Mouse (Mus musculus): Measurements from ENCODE around the gene Gm44503. TPM values are rescaled to one million over a fixed set of nuclear protein-coding genes. Genes with fewer than 3 reads are reported as not detected.

The Gm44503 gene
- polyA plus RNA-seq, 1 experiment from 2014 or later = not detected

DNA sequence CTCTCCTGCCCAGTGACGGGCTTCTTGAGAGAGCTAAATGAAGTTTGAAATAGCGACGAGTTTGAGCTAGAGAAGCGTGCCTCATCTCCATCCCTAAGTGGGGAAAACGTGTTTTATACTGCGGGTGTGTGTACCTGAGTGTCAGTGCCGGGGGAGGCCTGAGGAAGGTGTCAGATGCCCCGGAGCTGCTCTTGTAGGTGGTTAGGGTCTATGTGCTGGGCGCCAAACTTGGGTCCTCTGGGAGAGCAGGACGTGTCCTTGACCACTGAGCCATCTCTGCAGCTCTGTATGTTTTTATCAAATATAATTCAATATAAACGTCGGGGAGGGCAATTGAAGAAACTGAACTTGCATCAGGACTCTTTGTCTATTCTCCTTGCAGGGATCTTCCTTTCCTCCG, 14.4 kb upstream of the Gm44503 start:
- no peaks in the 10 kb centered on the region for H3K27me3 ChIP-seq
- peaks cover 34% of the 10 kb centered on the region for H3K36me3 ChIP-seq (replicated peaks)
- H3K9ac ChIP-seq = no peak overlapping the region
- no peaks in the 10 kb centered on the region for H3K4me1 ChIP-seq
- H3K4me2 ChIP-seq = no peak overlapping the region
- H3K9me3 ChIP-seq = peaks cover 7% of the 10 kb centered on the region
- no peak for ATAC-seq (ENCODE audit: low FRiP score)
- no peak overlapping the region for H3K4me3 ChIP-seq (replicated peaks)
- 94% methylated on average over 13 of the region's 13 CpGs for WGBS
- no peak overlapping the region for H3K27ac ChIP-seq

GRCm38 (mm10) chr9:72947010-72947409, 11.6 kb upstream of the Gm44503 start:
- ATAC-seq (ENCODE audit: low FRiP score) = no peak
- peaks cover 7% of the 10 kb centered on the region for H3K9me3 ChIP-seq
- H3K4me3 ChIP-seq (replicated peaks) = no peak overlapping the region
- no peaks in the 10 kb centered on the region for H3K4me1 ChIP-seq
- no peak overlapping the region for H3K4me2 ChIP-seq
- no peak overlapping the region for H3K9ac ChIP-seq
- no peaks in the 10 kb centered on the region for H3K27me3 ChIP-seq
- H3K27ac ChIP-seq = no peak overlapping the region
- peaks cover 34% of the 10 kb centered on the region for H3K36me3 ChIP-seq (replicated peaks)
- 87% methylated on average over 1 of the region's 1 CpGs for WGBS

GRCm38 (mm10) chr9:72949572-72949971, 9.1 kb upstream of the Gm44503 start:
- Histone ChIP-seq H3K4me1 (no peaks in the 10 kb centered on the region), H3K4me3 (replicated peaks) (no peak overlapping the region), H3K4me2 (no peak overlapping the region), H3K36me3 (replicated peaks) (peaks cover 26% of the 10 kb centered on the region), H3K9me3 (peaks cover 7% of the 10 kb centered on the region), H3K27me3 (no peaks in the 10 kb centered on the region), H3K9ac (no peak overlapping the region), H3K27ac (no peak overlapping the region)
- ATAC-seq (ENCODE audit: low FRiP score) = no peak
- 85% methylated on average over 7 of the region's 7 CpGs for WGBS

DNA sequence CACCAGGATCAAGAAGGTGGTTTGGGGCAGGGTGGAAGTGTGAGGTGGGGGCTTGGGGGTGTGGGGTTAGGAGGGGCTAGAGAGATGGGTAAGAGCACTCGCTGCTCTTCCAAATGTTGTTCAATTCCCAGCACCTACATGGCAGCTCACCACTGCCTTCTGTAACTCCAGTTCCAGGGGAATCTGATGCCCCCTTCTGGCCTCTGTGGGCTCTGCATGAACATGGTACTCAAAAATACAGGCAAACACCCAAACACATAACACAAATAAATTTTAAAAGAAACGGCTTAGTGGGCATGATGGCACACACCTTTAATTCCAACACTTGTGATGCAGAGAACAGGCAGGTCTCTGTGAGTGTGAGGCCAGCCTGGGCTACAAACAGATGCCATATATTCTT, 3.9 kb upstream of the Gm44503 start:
- WGBS = 44% methylated on average over 2 of the region's 2 CpGs
- no peak overlapping the region for H3K27ac ChIP-seq
- no peak overlapping the region for H3K4me2 ChIP-seq
- H3K9me3 ChIP-seq = no peaks in the 10 kb centered on the region
- H3K4me3 ChIP-seq (replicated peaks) = no peak overlapping the region
- no peak for ATAC-seq (ENCODE audit: low FRiP score)
- H3K27me3 ChIP-seq = no peaks in the 10 kb centered on the region
- no peak overlapping the region for H3K9ac ChIP-seq
- no peaks in the 10 kb centered on the region for H3K36me3 ChIP-seq (replicated peaks)
- H3K4me1 ChIP-seq = peaks cover 12% of the 10 kb centered on the region

- no peaks in the 10 kb centered on the region for H3K27me3 ChIP-seq
- H3K4me3 ChIP-seq (replicated peaks) = no peak overlapping the region
- H3K27ac ChIP-seq = no peak overlapping the region
- H3K4me2 ChIP-seq = no peak overlapping the region
- 26% methylated on average over 1 of the region's 1 CpGs for WGBS
- ATAC-seq (ENCODE audit: low FRiP score) = no peak
- H3K9me3 ChIP-seq = no peaks in the 10 kb centered on the region
- no peaks in the 10 kb centered on the region for H3K36me3 ChIP-seq (replicated peaks)
- H3K4me1 ChIP-seq = peaks cover 12% of the 10 kb centered on the region
- no peak overlapping the region for H3K9ac ChIP-seq
These were observed 3.1 kb upstream of the Gm44503 start for GRCm38 (mm10) chr9:72955546-72955945.

- Histone ChIP-seq H3K9ac (no peak overlapping the region), H3K27me3 (no peaks in the 10 kb centered on the region), H3K4me3 (replicated peaks) (no peak overlapping the region), H3K9me3 (no peaks in the 10 kb centered on the region), H3K27ac (no peak overlapping the region), H3K4me2 (no peak overlapping the region), H3K4me1 (peaks cover 12% of the 10 kb centered on the region), H3K36me3 (replicated peaks) (no peaks in the 10 kb centered on the region)
- WGBS = 74% methylated on average over 8 of the region's 8 CpGs
- ATAC-seq (ENCODE audit: low FRiP score) = no peak
These were observed 2.7 kb downstream of the Gm44503 start for GRCm38 (mm10) chr9:72961346-72961745.

- Histone ChIP-seq H3K9ac (no peak overlapping the region), H3K36me3 (replicated peaks) (no peaks in the 10 kb centered on the region), H3K9me3 (no peaks in the 10 kb centered on the region), H3K4me3 (replicated peaks) (no peak overlapping the region), H3K4me1 (peaks cover 12% of the 10 kb centered on the region), H3K27me3 (no peaks in the 10 kb centered on the region), H3K4me2 (no peak overlapping the region), H3K27ac (no peak overlapping the region)
- ATAC-seq (ENCODE audit: low FRiP score) = no peak
- 83% methylated on average over 15 of the region's 15 CpGs for WGBS
These were observed 3.3 kb downstream of the Gm44503 start for GRCm38 (mm10) chr9:72961959-72962358.

- Histone ChIP-seq H3K4me2 (no peak overlapping the region), H3K27me3 (no peaks in the 10 kb centered on the region), H3K36me3 (replicated peaks) (no peaks in the 10 kb centered on the region), H3K27ac (no peak overlapping the region), H3K4me3 (replicated peaks) (no peak overlapping the region), H3K9me3 (no peaks in the 10 kb centered on the region), H3K9ac (no peak overlapping the region), H3K4me1 (no peaks in the 10 kb centered on the region)
- 34% methylated on average over 11 of the region's 11 CpGs for WGBS
- ATAC-seq (ENCODE audit: low FRiP score) = 0 out of 2 replicates have a peak, but pooled peaks have one; percentile 6
These were observed 9.9 kb downstream of the Gm44503 start for GRCm38 (mm10) chr9:72968349-72969061.

DNA sequence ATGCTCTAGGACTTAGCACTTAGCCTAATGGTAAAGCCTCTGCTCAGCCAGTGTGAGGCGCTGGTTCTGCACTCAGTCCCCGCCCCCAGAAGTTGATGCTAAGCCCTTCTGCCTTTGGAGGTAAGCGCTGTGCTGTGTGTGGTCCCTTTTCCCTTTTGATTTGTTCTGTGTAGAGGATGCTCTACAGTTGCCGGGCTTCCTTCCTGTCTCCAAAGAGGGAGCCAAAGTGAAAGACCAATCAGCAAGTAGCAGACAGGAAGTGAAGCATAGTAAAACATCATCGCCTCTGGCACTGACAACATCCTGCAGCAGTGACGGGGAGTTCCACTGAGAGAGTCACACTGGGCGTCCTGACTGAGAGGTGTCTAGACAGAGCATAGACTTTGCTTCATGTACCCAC, 11.2 kb downstream of the Gm44503 start:
- WGBS = 78% methylated on average over 7 of the region's 7 CpGs
- no peak for ATAC-seq (ENCODE audit: low FRiP score)
- H3K9me3 ChIP-seq = no peaks in the 10 kb centered on the region

GRCm38 (mm10) chr9:72972435-72972834, 13.8 kb downstream of the Gm44503 start:
- WGBS = 91% methylated on average over 5 of the region's 5 CpGs
- no peak overlapping the region for H3K9ac ChIP-seq
- no peak for ATAC-seq (ENCODE audit: low FRiP score)

More for the DNA sequence above, 11.2 kb downstream of the Gm44503 start:
- Histone ChIP-seq H3K4me3 (replicated peaks) (no peak overlapping the region), H3K27ac (no peak overlapping the region), H3K36me3 (replicated peaks) (no peaks in the 10 kb centered on the region), H3K9ac (no peak overlapping the region), H3K4me2 (no peak overlapping the region), H3K4me1 (no peaks in the 10 kb centered on the region), H3K27me3 (no peaks in the 10 kb centered on the region)

GRCm38 (mm10) chr9:72972984-72973383, 14.3 kb downstream of the Gm44503 start:
- Histone ChIP-seq H3K4me1 (no peaks in the 10 kb centered on the region), H3K27me3 (no peaks in the 10 kb centered on the region), H3K9ac (no peak overlapping the region), H3K4me3 (replicated peaks) (no peak overlapping the region), H3K4me2 (no peak overlapping the region), H3K36me3 (replicated peaks) (no peaks in the 10 kb centered on the region), H3K27ac (no peak overlapping the region), H3K9me3 (no peaks in the 10 kb centered on the region)
- ATAC-seq (ENCODE audit: low FRiP score) = no peak

More at GRCm38 (mm10) chr9:72972435-72972834, 13.8 kb downstream of the Gm44503 start:
- Histone ChIP-seq H3K36me3 (replicated peaks) (no peaks in the 10 kb centered on the region), H3K27me3 (no peaks in the 10 kb centered on the region), H3K9me3 (no peaks in the 10 kb centered on the region), H3K4me1 (no peaks in the 10 kb centered on the region), H3K27ac (no peak overlapping the region), H3K4me2 (no peak overlapping the region), H3K4me3 (replicated peaks) (no peak overlapping the region)

DNA sequence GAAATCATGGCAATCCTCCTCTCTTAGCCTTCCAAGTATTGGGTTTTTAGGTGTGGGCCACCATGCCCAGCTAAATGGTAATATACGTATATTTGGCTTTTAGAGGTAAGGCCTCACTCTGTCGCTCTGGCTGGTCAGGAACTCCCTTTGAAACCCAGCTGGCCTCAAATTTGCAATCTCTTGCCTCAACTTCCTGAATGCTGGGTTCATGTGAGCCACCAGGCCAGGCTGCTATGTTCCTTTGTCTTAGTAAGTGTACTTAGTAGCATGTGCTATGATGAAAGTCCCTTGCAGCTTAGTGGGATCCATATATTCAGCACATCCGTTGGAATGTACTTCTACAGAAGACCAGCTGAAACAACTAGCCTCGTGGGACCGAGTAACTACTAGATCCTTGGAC, 16.1 kb downstream of the Gm44503 start:
- no peaks in the 10 kb centered on the region for H3K4me1 ChIP-seq
- H3K9ac ChIP-seq = no peak overlapping the region
- H3K4me3 ChIP-seq (replicated peaks) = no peak overlapping the region
- H3K27me3 ChIP-seq = no peaks in the 10 kb centered on the region
- no peak overlapping the region for H3K4me2 ChIP-seq
- no peak for ATAC-seq (ENCODE audit: low FRiP score)
- H3K36me3 ChIP-seq (replicated peaks) = no peaks in the 10 kb centered on the region
- H3K9me3 ChIP-seq = no peaks in the 10 kb centered on the region
- WGBS = 89% methylated on average over 5 of the region's 5 CpGs
- no peak overlapping the region for H3K27ac ChIP-seq

DNA sequence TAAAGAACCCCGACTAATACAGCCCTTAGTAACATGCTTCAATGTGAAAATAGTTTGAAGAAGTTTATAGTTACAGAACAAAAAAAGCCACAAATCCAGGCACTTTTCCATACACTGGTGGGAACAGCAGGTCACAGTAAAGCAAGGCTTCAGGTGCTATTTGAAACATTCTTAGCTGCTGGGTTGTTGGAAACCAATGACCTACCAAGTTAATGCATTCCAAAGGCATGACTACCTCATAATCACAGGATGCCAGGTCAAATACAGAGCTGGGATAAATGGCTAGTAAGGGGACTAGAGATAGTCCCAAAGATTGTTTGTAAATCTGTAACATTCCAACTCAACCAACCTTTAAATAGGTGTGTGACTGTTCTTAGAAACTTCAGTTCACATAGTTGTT, 16.6 kb downstream of the Gm44503 start:
- WGBS = 85% methylated on average over 1 of the region's 1 CpGs
- H3K9me3 ChIP-seq = no peaks in the 10 kb centered on the region

More for the DNA sequence above, 16.6 kb downstream of the Gm44503 start:
- no peaks in the 10 kb centered on the region for H3K36me3 ChIP-seq (replicated peaks)
- no peak overlapping the region for H3K9ac ChIP-seq
- H3K4me3 ChIP-seq (replicated peaks) = no peak overlapping the region
- H3K4me2 ChIP-seq = no peak overlapping the region
- H3K27ac ChIP-seq = no peak overlapping the region
- H3K4me1 ChIP-seq = no peaks in the 10 kb centered on the region
- no peak for ATAC-seq (ENCODE audit: low FRiP score)
- H3K27me3 ChIP-seq = no peaks in the 10 kb centered on the region

Data from forebrain, embryonic 12.5 days (tissue).